Mouse (Mus musculus): ENCODE results near the gene B3galt4. TPM values are rescaled to one million over a fixed set of nuclear protein-coding genes. Genes with fewer than 3 reads are reported as not detected.

The B3galt4 gene
- polyA plus RNA-seq, 1 experiment from 2014 or later: 2.5 TPM

- no peak for ATAC-seq (ENCODE audit: insufficient read depth)
- H3K4me2 ChIP-seq: no peak overlapping the region
- H3K36me3 ChIP-seq (replicated peaks): peaks cover 47% of the 10 kb centered on the region
- no peaks in the 10 kb centered on the region for H3K9me3 ChIP-seq (replicated peaks)
- no peaks in the 10 kb centered on the region for H3K27me3 ChIP-seq
- no peak overlapping the region for H3K9ac ChIP-seq
- H3K4me1 ChIP-seq (replicated peaks): no peaks in the 10 kb centered on the region
- WGBS (ENCODE audit: insufficient replicate concordance): 81% methylated on average over 16 of the region's 16 CpGs
- H3K4me3 ChIP-seq (replicated peaks): no peak overlapping the region
- no peak overlapping the region for H3K27ac ChIP-seq (replicated peaks)
These were observed 14.7 kb upstream of the B3galt4 start for GRCm38 (mm10) chr17:33965846-33966550.

GRCm38 (mm10) chr17:33965082-33965845 is 14.0 kb upstream of the B3galt4 start:
- Histone ChIP-seq H3K27ac (replicated peaks) (no peak overlapping the region), H3K4me2 (no peak overlapping the region)
- 83% methylated on average over 17 of the region's 17 CpGs for WGBS (ENCODE audit: insufficient replicate concordance)

GRCm38 (mm10) chr17:33962876-33963275 is 11.6 kb upstream of the B3galt4 start:
- ATAC-seq (ENCODE audit: insufficient read depth): no peak
- Histone ChIP-seq H3K9me3 (replicated peaks) (no peaks in the 10 kb centered on the region), H3K4me3 (replicated peaks) (no peak overlapping the region), H3K4me2 (no peak overlapping the region), H3K9ac (no peak overlapping the region), H3K27ac (replicated peaks) (no peak overlapping the region), H3K27me3 (no peaks in the 10 kb centered on the region), H3K4me1 (replicated peaks) (no peaks in the 10 kb centered on the region), H3K36me3 (replicated peaks) (peaks cover 79% of the 10 kb centered on the region)
- WGBS (ENCODE audit: insufficient replicate concordance): 75% methylated on average over 7 of the region's 7 CpGs

More at GRCm38 (mm10) chr17:33965082-33965845, 14.0 kb upstream of the B3galt4 start:
- Histone ChIP-seq H3K4me3 (replicated peaks) (no peak overlapping the region), H3K27me3 (no peaks in the 10 kb centered on the region), H3K9ac (no peak overlapping the region), H3K9me3 (replicated peaks) (no peaks in the 10 kb centered on the region), H3K4me1 (replicated peaks) (no peaks in the 10 kb centered on the region), H3K36me3 (replicated peaks) (peaks cover 55% of the 10 kb centered on the region)
- ATAC-seq (ENCODE audit: insufficient read depth): no peak

- Histone ChIP-seq H3K4me2 (no peak overlapping the region), H3K9ac (no peak overlapping the region), H3K27ac (replicated peaks) (no peak overlapping the region), H3K36me3 (replicated peaks) (peaks cover 66% of the 10 kb centered on the region), H3K27me3 (no peaks in the 10 kb centered on the region), H3K4me3 (replicated peaks) (no peak overlapping the region), H3K9me3 (replicated peaks) (no peaks in the 10 kb centered on the region), H3K4me1 (replicated peaks) (peaks cover 16% of the 10 kb centered on the region)
- ATAC-seq (ENCODE audit: insufficient read depth): no peak
- whole genome bisulfite sequencing (ENCODE audit: insufficient replicate concordance): 81% methylated on average over 15 of the region's 15 CpGs
These were observed 8.7 kb upstream of the B3galt4 start for GRCm38 (mm10) chr17:33959948-33960347.

DNA sequence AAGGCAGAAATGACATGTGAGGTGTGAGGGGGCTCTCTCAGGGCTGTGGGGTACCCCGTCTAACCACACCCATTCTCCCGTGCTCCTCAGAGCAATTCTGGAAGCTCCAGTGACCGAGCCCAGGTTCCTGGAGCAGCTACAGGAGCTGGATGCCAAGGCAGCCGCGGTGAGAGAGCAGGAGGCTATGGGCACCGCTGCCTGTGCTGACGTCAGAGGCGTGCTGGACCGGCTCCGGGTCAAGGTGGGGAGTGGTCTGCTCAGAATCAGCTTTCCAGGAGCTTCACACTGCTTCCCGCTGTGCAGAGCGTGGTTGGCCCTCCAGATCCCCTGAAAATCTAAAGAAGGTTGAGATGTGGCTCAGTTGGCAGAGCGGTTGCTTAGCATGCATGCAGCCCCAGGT is 7.8 kb upstream of the B3galt4 start:
- ATAC-seq (ENCODE audit: insufficient read depth): no peak
- H3K36me3 ChIP-seq (replicated peaks): peaks cover 67% of the 10 kb centered on the region
- WGBS (ENCODE audit: insufficient replicate concordance): 85% methylated on average over 13 of the region's 13 CpGs

DNA sequence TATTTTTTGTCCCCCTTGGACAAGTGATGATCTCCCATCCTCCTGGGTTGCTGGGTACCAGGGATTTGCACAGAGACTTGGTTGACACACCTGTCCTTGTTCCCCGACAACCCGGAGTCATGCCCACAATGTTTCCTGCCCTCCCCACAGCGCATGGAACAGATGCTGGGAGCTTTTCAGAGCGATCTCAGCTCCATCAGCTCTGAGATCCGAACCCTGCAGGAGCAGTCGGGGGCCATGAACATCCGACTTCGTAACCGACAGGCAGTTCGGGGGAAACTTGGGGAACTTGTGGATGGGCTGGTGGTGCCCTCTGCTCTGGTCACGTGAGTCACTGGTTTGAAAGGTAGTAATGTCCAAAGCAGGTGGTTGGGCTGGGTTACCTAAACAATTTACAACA is 7.2 kb upstream of the B3galt4 start:
- H3K27me3 ChIP-seq: no peaks in the 10 kb centered on the region
- H3K4me1 ChIP-seq (replicated peaks): peaks cover 29% of the 10 kb centered on the region
- no peak for ATAC-seq (ENCODE audit: insufficient read depth)
- no peaks in the 10 kb centered on the region for H3K9me3 ChIP-seq (replicated peaks)
- no peak overlapping the region for H3K27ac ChIP-seq (replicated peaks)
- no peak overlapping the region for H3K9ac ChIP-seq
- H3K4me3 ChIP-seq (replicated peaks): no peak overlapping the region
- peaks cover 67% of the 10 kb centered on the region for H3K36me3 ChIP-seq (replicated peaks)
- WGBS (ENCODE audit: insufficient replicate concordance): 88% methylated on average over 11 of the region's 11 CpGs
- no peak overlapping the region for H3K4me2 ChIP-seq

More for the DNA sequence above, 7.8 kb upstream of the B3galt4 start:
- Histone ChIP-seq H3K9me3 (replicated peaks) (no peaks in the 10 kb centered on the region), H3K9ac (no peak overlapping the region), H3K27me3 (no peaks in the 10 kb centered on the region), H3K27ac (replicated peaks) (no peak overlapping the region), H3K4me2 (no peak overlapping the region), H3K4me1 (replicated peaks) (peaks cover 23% of the 10 kb centered on the region), H3K4me3 (replicated peaks) (no peak overlapping the region)

DNA sequence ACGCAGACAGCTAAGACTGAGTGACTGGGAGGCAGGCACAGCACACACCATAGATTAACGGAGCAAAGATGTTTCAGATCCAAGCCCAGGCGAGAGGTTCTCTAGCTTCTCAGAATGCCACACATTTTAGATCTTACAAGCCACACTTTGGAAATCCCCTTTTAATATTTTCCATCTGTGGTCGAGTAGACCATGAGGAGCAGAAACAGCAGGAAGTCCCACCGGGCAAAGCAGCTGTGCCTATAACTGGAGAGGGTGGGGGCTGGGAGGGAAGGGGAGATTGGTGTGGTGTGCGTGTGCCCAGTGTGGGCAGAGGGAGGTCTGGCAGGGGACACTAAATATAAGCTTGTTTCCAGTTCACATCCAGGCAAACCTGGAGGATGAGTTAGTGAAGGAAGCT is 6.2 kb upstream of the B3galt4 start:
- H3K9me3 ChIP-seq (replicated peaks): no peaks in the 10 kb centered on the region
- no peaks in the 10 kb centered on the region for H3K27me3 ChIP-seq
- H3K4me3 ChIP-seq (replicated peaks): no peak overlapping the region
- no peak overlapping the region for H3K9ac ChIP-seq
- WGBS (ENCODE audit: insufficient replicate concordance): 69% methylated on average over 6 of the region's 6 CpGs
- no peak for ATAC-seq (ENCODE audit: insufficient read depth)
- H3K4me2 ChIP-seq: no peak overlapping the region
- peaks cover 39% of the 10 kb centered on the region for H3K4me1 ChIP-seq (replicated peaks)
- no peak overlapping the region for H3K27ac ChIP-seq (replicated peaks)
- peaks cover 67% of the 10 kb centered on the region for H3K36me3 ChIP-seq (replicated peaks)

DNA sequence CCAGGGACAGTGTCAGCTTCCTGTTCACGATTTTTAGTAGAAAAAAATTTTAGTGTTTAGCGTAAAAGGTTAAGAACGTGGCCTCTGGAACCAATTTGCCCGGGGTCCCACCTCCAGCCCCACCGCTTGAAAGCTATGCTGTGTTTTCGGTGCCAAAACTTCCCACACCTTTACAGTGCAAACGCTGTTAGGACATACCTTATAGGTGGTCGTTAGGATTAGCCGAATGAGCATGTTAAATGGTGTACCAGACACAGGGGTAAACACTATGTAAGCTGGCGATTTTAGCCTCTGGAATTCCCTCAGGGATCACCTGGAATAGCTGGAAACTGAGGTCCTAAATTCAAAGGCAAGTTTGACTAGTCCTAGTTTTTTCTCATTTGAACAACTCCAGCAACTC is 5.0 kb upstream of the B3galt4 start:
- no peaks in the 10 kb centered on the region for H3K9me3 ChIP-seq (replicated peaks)
- H3K9ac ChIP-seq: peak overlapping the region; percentile 81
- peak overlapping the region; percentile 93 for H3K27ac ChIP-seq (replicated peaks)
- ATAC-seq (ENCODE audit: insufficient read depth): no peak
- H3K27me3 ChIP-seq: no peaks in the 10 kb centered on the region
- H3K4me1 ChIP-seq (replicated peaks): peaks cover 51% of the 10 kb centered on the region
- H3K4me3 ChIP-seq (replicated peaks): peak overlapping the region; percentile 81
- WGBS (ENCODE audit: insufficient replicate concordance): 4% methylated on average over 10 of the region's 10 CpGs
- peaks cover 65% of the 10 kb centered on the region for H3K36me3 ChIP-seq (replicated peaks)
- H3K4me2 ChIP-seq: peak overlapping the region; percentile 84

- H3K4me1 ChIP-seq (replicated peaks): peaks cover 57% of the 10 kb centered on the region
- H3K9me3 ChIP-seq (replicated peaks): no peaks in the 10 kb centered on the region
- H3K9ac ChIP-seq: peak within 1 kb of the TSS; percentile 89
- peak within 1 kb of the TSS; percentile 81 for H3K4me3 ChIP-seq (replicated peaks)
- peak within 1 kb of the TSS; percentile 93 for H3K27ac ChIP-seq (replicated peaks)
- peak; percentile 84 for ATAC-seq (ENCODE audit: insufficient read depth)
- H3K4me2 ChIP-seq: peak within 1 kb of the TSS; percentile 96
- no peaks in the 10 kb centered on the region for H3K27me3 ChIP-seq
- under 1% methylated on average over 50 of the region's 50 CpGs for WGBS (ENCODE audit: insufficient replicate concordance)
- peaks cover 60% of the 10 kb centered on the region for H3K36me3 ChIP-seq (replicated peaks)
These were observed 4.4 kb upstream of the B3galt4 start, which contains the start of the genes Vps52 and Rps18 for GRCm38 (mm10) chr17:33955555-33956214. Vps52 (plus strand) TSS chr17:33955812. Rps18 (minus strand) TSS chr17:33956001.

GRCm38 (mm10) chr17:33954646-33955554 is 3.6 kb upstream of the B3galt4 start:
- Histone ChIP-seq H3K36me3 (replicated peaks) (peaks cover 59% of the 10 kb centered on the region), H3K4me1 (replicated peaks) (peaks cover 65% of the 10 kb centered on the region), H3K4me3 (replicated peaks) (peak overlapping the region; percentile 81), H3K27me3 (no peaks in the 10 kb centered on the region), H3K27ac (replicated peaks) (peak overlapping the region; percentile 87), H3K9me3 (replicated peaks) (no peaks in the 10 kb centered on the region), H3K9ac (peak overlapping the region; percentile 89), H3K4me2 (peak overlapping the region; percentile 96)
- peak; percentile 3; the same call in 1 of the 2 replicates for ATAC-seq (ENCODE audit: insufficient read depth)
- WGBS (ENCODE audit: insufficient replicate concordance): under 1% methylated on average over 33 of the region's 33 CpGs

All from liver, embryonic 15.5 days (tissue).